Mouse (Mus musculus): ENCODE measurements at regions not wholly inside any gene's neighbourhood (a gene's known extent, or its start where the extent isn't known, plus 50 kb on each side); places are given as distances from the start of the nearest gene placed in this dataset.

- no peak overlapping the region for H3K9ac ChIP-seq
- peaks cover 14% of the 10 kb centered on the region for H3K4me1 ChIP-seq
- H3K4me3 ChIP-seq = no peak overlapping the region
- no peaks in the 10 kb centered on the region for H3K9me3 ChIP-seq
- 58% methylated on average over 13 of the region's 13 CpGs for WGBS
- H3K27me3 ChIP-seq (replicated peaks) = no peaks in the 10 kb centered on the region
- no peak overlapping the region for H3K4me2 ChIP-seq
- ATAC-seq (ENCODE audit: extremely low read depth, insufficient number of reproducible peaks, low FRiP score, low TSS enrichment) = no peak
- H3K27ac ChIP-seq (replicated peaks) = no peak overlapping the region
- H3K36me3 ChIP-seq = no peaks in the 10 kb centered on the region
Measured at GRCm38 (mm10) chr1:185587671-185588347, 133.2 kb downstream of the Slc30a10 start.

- ATAC-seq (ENCODE audit: extremely low read depth, insufficient number of reproducible peaks, low FRiP score, low TSS enrichment) = no peak
- no peaks in the 10 kb centered on the region for H3K27me3 ChIP-seq (replicated peaks)
- no peak overlapping the region for H3K4me2 ChIP-seq
- no peak overlapping the region for H3K27ac ChIP-seq (replicated peaks)
- 56% methylated on average over 4 of the region's 4 CpGs for WGBS
- H3K36me3 ChIP-seq = no peaks in the 10 kb centered on the region
- H3K9me3 ChIP-seq = no peaks in the 10 kb centered on the region
- peaks cover 14% of the 10 kb centered on the region for H3K4me1 ChIP-seq
- no peak overlapping the region for H3K9ac ChIP-seq
- H3K4me3 ChIP-seq = no peak overlapping the region
Measured at GRCm38 (mm10) chr1:185588348-185588719, 133.7 kb downstream of the Slc30a10 start.

- H3K9ac ChIP-seq = no peak overlapping the region
- no peak overlapping the region for H3K27ac ChIP-seq (replicated peaks)
- H3K4me3 ChIP-seq = no peak overlapping the region
- no peak overlapping the region for H3K4me2 ChIP-seq
- no peaks in the 10 kb centered on the region for H3K27me3 ChIP-seq (replicated peaks)
- H3K36me3 ChIP-seq = no peaks in the 10 kb centered on the region
- H3K4me1 ChIP-seq = peaks cover 10% of the 10 kb centered on the region
- no peaks in the 10 kb centered on the region for H3K9me3 ChIP-seq
- WGBS = 58% methylated on average over 5 of the region's 5 CpGs
- no peak for ATAC-seq (ENCODE audit: extremely low read depth, insufficient number of reproducible peaks, low FRiP score, low TSS enrichment)
Measured at GRCm38 (mm10) chr1:185596815-185597214, 142.2 kb downstream of the Slc30a10 start.

- no peaks in the 10 kb centered on the region for H3K27me3 ChIP-seq (replicated peaks)
- no peak overlapping the region for H3K9ac ChIP-seq
- WGBS = 74% methylated on average over 7 of the region's 7 CpGs
- H3K9me3 ChIP-seq = no peaks in the 10 kb centered on the region
- no peaks in the 10 kb centered on the region for H3K36me3 ChIP-seq
- H3K4me1 ChIP-seq = peaks cover 10% of the 10 kb centered on the region
- H3K4me3 ChIP-seq = no peak overlapping the region
- ATAC-seq (ENCODE audit: extremely low read depth, insufficient number of reproducible peaks, low FRiP score, low TSS enrichment) = no peak
- no peak overlapping the region for H3K27ac ChIP-seq (replicated peaks)
- no peak overlapping the region for H3K4me2 ChIP-seq
Measured at GRCm38 (mm10) chr1:185598514-185598913, 143.9 kb downstream of the Slc30a10 start.

GRCm38 (mm10) chr1:185601166-185601565, 146.5 kb downstream of the Slc30a10 start:
- no peak overlapping the region for H3K27ac ChIP-seq (replicated peaks)
- WGBS = 81% methylated on average over 1 of the region's 1 CpGs
- H3K4me1 ChIP-seq = peaks cover under 1% of the 10 kb centered on the region; the same call in 1 of the 2 replicates
- no peak overlapping the region for H3K4me2 ChIP-seq
- ATAC-seq (ENCODE audit: extremely low read depth, insufficient number of reproducible peaks, low FRiP score, low TSS enrichment) = no peak
- H3K4me3 ChIP-seq = no peak overlapping the region
- H3K9me3 ChIP-seq = no peaks in the 10 kb centered on the region
- no peaks in the 10 kb centered on the region for H3K36me3 ChIP-seq
- H3K27me3 ChIP-seq (replicated peaks) = no peaks in the 10 kb centered on the region
- H3K9ac ChIP-seq = no peak overlapping the region

- ATAC-seq (ENCODE audit: extremely low read depth, insufficient number of reproducible peaks, low FRiP score, low TSS enrichment) = no peak
- Histone ChIP-seq H3K9me3 (no peaks in the 10 kb centered on the region), H3K36me3 (no peaks in the 10 kb centered on the region), H3K27me3 (replicated peaks) (no peaks in the 10 kb centered on the region), H3K4me1 (peaks cover 10% of the 10 kb centered on the region), H3K9ac (no peak overlapping the region), H3K4me2 (no peak overlapping the region), H3K27ac (replicated peaks) (no peak overlapping the region), H3K4me3 (no peak overlapping the region)
- WGBS = 78% methylated on average over 4 of the region's 4 CpGs
Measured at GRCm38 (mm10) chr1:185605996-185606395, 151.3 kb downstream of the Slc30a10 start.

GRCm38 (mm10) chr1:185607611-185608010, 153.0 kb downstream of the Slc30a10 start:
- Histone ChIP-seq H3K4me3 (no peak overlapping the region), H3K4me2 (no peak overlapping the region), H3K36me3 (no peaks in the 10 kb centered on the region), H3K27me3 (replicated peaks) (no peaks in the 10 kb centered on the region), H3K9ac (no peak overlapping the region), H3K27ac (replicated peaks) (no peak overlapping the region), H3K4me1 (peaks cover 19% of the 10 kb centered on the region), H3K9me3 (no peaks in the 10 kb centered on the region)
- 82% methylated on average over 5 of the region's 5 CpGs for WGBS
- no peak for ATAC-seq (ENCODE audit: extremely low read depth, insufficient number of reproducible peaks, low FRiP score, low TSS enrichment)

- H3K9ac ChIP-seq = no peak overlapping the region
- no peak overlapping the region for H3K27ac ChIP-seq (replicated peaks)
- no peaks in the 10 kb centered on the region for H3K9me3 ChIP-seq
- 87% methylated on average over 3 of the region's 3 CpGs for WGBS
- H3K4me1 ChIP-seq = peaks cover 20% of the 10 kb centered on the region
- H3K27me3 ChIP-seq (replicated peaks) = no peaks in the 10 kb centered on the region
- H3K4me3 ChIP-seq = no peak overlapping the region
- no peak for ATAC-seq (ENCODE audit: extremely low read depth, insufficient number of reproducible peaks, low FRiP score, low TSS enrichment)
- no peaks in the 10 kb centered on the region for H3K36me3 ChIP-seq
- H3K4me2 ChIP-seq = no peak overlapping the region
Measured at GRCm38 (mm10) chr1:185608440-185608839, 153.8 kb downstream of the Slc30a10 start.

GRCm38 (mm10) chr1:185610586-185610985, 155.9 kb downstream of the Slc30a10 start:
- H3K4me2 ChIP-seq = no peak overlapping the region
- H3K4me1 ChIP-seq = peaks cover 28% of the 10 kb centered on the region
- no peak for ATAC-seq (ENCODE audit: extremely low read depth, insufficient number of reproducible peaks, low FRiP score, low TSS enrichment)
- H3K27ac ChIP-seq (replicated peaks) = peak overlapping the region; percentile 9
- no peak overlapping the region for H3K4me3 ChIP-seq
- H3K27me3 ChIP-seq (replicated peaks) = no peaks in the 10 kb centered on the region
- no peaks in the 10 kb centered on the region for H3K9me3 ChIP-seq
- no peaks in the 10 kb centered on the region for H3K36me3 ChIP-seq
- no peak overlapping the region for H3K9ac ChIP-seq
- WGBS = 19% methylated on average over 3 of the region's 3 CpGs

GRCm38 (mm10) chr1:185615819-185616429, 161.3 kb downstream of the Slc30a10 start:
- 11% methylated on average over 10 of the region's 10 CpGs for WGBS
- H3K27me3 ChIP-seq (replicated peaks) = no peaks in the 10 kb centered on the region
- ATAC-seq (ENCODE audit: extremely low read depth, insufficient number of reproducible peaks, low FRiP score, low TSS enrichment) = no peak

GRCm38 (mm10) chr1:185617691-185618090, 163.0 kb downstream of the Slc30a10 start:
- Histone ChIP-seq H3K36me3 (no peaks in the 10 kb centered on the region), H3K4me1 (peaks cover 22% of the 10 kb centered on the region), H3K27me3 (replicated peaks) (no peaks in the 10 kb centered on the region), H3K9me3 (no peaks in the 10 kb centered on the region), H3K27ac (replicated peaks) (no peak overlapping the region), H3K4me2 (no peak overlapping the region), H3K9ac (no peak overlapping the region), H3K4me3 (no peak overlapping the region)
- WGBS = 83% methylated on average over 4 of the region's 4 CpGs
- ATAC-seq (ENCODE audit: extremely low read depth, insufficient number of reproducible peaks, low FRiP score, low TSS enrichment) = no peak

More at GRCm38 (mm10) chr1:185615819-185616429, 161.3 kb downstream of the Slc30a10 start:
- Histone ChIP-seq H3K36me3 (no peaks in the 10 kb centered on the region), H3K4me3 (no peak overlapping the region), H3K4me1 (peaks cover 32% of the 10 kb centered on the region), H3K9ac (no peak overlapping the region), H3K4me2 (peak overlapping the region; percentile 40), H3K9me3 (no peaks in the 10 kb centered on the region), H3K27ac (replicated peaks) (0 out of 2 replicates have a peak overlapping the region, but pooled peaks have one; percentile 15)

GRCm38 (mm10) chr1:185619011-185619410, 164.4 kb downstream of the Slc30a10 start:
- no peaks in the 10 kb centered on the region for H3K36me3 ChIP-seq
- peaks cover 22% of the 10 kb centered on the region for H3K4me1 ChIP-seq
- no peaks in the 10 kb centered on the region for H3K9me3 ChIP-seq
- H3K27me3 ChIP-seq (replicated peaks) = no peaks in the 10 kb centered on the region
- 41% methylated on average over 9 of the region's 9 CpGs for WGBS
- no peak for ATAC-seq (ENCODE audit: extremely low read depth, insufficient number of reproducible peaks, low FRiP score, low TSS enrichment)
- H3K9ac ChIP-seq = no peak overlapping the region
- H3K4me3 ChIP-seq = no peak overlapping the region
- H3K4me2 ChIP-seq = no peak overlapping the region
- H3K27ac ChIP-seq (replicated peaks) = no peak overlapping the region

Data from heart, embryonic 13.5 days (tissue).